Mouse (Mus musculus): ENCODE results near the gene Zfp513. TPM values are rescaled to one million over a fixed set of nuclear protein-coding genes. Genes with fewer than 3 reads are reported as not detected.

Zfp513 gene
- 32.3 and 33.1 TPM in 2 replicates for polyA plus RNA-seq (2012; ENCODE audit: insufficient read depth, insufficient read length, missing spikeins)

DNA sequence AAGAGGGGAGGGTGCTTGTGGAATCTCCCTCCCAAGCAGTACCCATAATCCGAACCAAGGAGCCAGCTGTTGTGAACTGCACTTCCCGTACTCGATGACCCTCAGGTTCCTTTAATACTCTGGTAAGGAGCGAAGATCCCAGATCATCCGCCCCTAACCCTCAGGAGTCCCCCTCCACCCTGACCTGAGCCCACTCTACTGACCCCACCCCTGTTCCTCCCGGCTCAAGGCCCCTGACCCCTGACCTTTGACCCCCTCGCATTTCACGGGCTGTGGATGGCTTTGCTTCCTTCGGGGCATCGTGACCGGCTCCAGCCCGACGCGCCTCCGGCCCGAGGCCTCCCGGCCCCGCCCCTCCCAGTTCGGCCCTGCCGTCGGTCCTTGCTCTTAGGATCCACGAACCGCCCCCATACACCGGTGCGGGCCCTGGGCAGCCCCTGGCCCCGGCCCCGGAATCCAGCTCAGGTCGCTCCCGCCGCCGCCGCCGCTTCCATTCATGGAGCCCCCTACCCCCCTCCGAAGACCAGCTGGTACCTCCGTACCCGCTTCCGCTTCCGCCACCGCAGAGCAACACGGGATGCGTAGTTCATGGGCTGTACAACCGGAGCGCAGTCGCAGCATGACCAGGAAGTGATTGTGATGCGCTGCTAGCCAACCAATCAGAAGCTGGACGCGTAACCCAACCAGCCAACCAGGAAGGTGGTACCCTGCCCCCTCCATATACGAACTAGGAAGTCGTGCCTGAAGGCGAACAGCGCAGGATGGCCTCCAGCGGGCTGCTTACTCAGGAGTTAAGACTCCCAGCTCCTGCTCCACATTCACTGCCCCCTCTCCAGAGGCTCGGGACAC is at the start of gene Zfp513:
TSS of gene Zfp513 (minus strand) at position 562 of the 849 bp plus-strand sequence.
- TF ChIP-seq POLR2A (IDR thresholded peaks at IDR 0.05; ENCODE audit: borderline replicate concordance, low read depth, low read length) (no peak), CTCF (IDR thresholded peaks at IDR 0.05; ENCODE audit: low read depth, low read length) (no peak)
- H3K4me1 ChIP-seq (ENCODE audit: control insufficient read depth, insufficient read depth, low read length): peaks cover 25% of the 10 kb centered on the region
- H3K4me3 ChIP-seq (ENCODE audit: insufficient read depth, low read length): peak within 1 kb of the TSS; percentile 65
- H3K27ac ChIP-seq (ENCODE audit: insufficient read depth, low read depth, low read length): peak within 1 kb of the TSS; percentile 85

DNA sequence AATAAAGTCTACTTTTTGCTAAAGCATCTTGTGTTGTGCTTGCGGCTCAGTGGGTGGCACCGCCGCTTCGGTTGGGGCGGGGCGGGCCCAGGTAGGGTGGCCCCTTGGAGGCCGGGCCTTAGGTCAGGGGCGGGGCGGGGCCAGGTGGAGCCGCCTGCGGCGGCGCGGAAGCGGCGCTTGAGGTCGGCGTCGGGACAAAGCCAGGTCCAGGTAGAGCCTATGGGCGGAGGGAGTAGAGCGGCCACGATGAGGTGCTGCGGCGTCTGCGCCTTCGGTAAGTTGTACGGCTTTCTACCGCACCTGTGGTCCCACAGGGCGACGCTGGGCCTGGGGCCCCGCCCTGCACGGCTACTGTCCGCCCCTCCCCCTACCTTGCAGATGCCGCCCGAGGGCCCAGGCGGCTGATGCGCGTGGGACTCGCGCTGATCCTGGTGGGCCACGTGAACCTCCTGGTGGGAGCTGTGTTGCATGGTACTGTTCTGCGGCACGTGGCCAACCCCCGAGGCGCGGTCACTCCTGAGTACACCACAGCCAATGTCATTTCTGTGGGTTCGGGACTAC is 49.5 kb upstream of the Zfp513 start, which contains the start of gene Krtcap3:
TSS of gene Krtcap3 (plus strand) at position 151 of the 561 bp plus-strand sequence.
- no peak within 1 kb of the TSS for H3K4me3 ChIP-seq (ENCODE audit: insufficient read depth, low read length)
- TF ChIP-seq POLR2A (IDR thresholded peaks at IDR 0.05; ENCODE audit: borderline replicate concordance, low read depth, low read length): no peak
- no peak for TF ChIP-seq CTCF (IDR thresholded peaks at IDR 0.05; ENCODE audit: low read depth, low read length)

DNA sequence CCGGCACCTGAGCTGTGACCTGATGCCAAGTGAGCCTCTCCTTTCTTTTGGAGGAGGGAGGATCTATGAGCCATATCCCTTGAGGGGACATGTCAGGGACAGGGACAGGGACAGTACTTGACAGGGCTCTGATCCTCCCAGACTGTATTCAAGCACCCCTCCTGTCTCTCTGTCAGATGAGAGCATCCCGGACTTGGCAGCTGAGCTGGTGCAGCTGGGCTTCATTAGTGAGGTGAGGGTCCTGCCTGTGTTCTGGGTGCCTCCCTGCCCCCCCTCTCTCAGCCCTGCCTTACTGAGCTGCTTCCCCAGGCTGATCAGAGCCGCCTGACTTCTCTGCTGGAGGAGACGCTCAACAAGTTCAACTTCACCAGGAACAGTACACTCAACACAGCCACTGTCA is 48.6 kb upstream of the Zfp513 start:
- Histone ChIP-seq H3K4me3 (ENCODE audit: insufficient read depth, low read length) (no peak overlapping the region), H3K4me1 (ENCODE audit: control insufficient read depth, insufficient read depth, low read length) (peaks cover 25% of the 10 kb centered on the region), H3K27ac (ENCODE audit: insufficient read depth, low read depth, low read length) (no peak overlapping the region)
- TF ChIP-seq CTCF (IDR thresholded peaks at IDR 0.05; ENCODE audit: low read depth, low read length): no peak
- TF ChIP-seq POLR2A (IDR thresholded peaks at IDR 0.05; ENCODE audit: borderline replicate concordance, low read depth, low read length): no peak

More for the DNA sequence above, 49.5 kb upstream of the Zfp513 start, which contains the start of gene Krtcap3:
- peaks cover 28% of the 10 kb centered on the region for H3K4me1 ChIP-seq (ENCODE audit: control insufficient read depth, insufficient read depth, low read length)
- no peak within 1 kb of the TSS for H3K27ac ChIP-seq (ENCODE audit: insufficient read depth, low read depth, low read length)

DNA sequence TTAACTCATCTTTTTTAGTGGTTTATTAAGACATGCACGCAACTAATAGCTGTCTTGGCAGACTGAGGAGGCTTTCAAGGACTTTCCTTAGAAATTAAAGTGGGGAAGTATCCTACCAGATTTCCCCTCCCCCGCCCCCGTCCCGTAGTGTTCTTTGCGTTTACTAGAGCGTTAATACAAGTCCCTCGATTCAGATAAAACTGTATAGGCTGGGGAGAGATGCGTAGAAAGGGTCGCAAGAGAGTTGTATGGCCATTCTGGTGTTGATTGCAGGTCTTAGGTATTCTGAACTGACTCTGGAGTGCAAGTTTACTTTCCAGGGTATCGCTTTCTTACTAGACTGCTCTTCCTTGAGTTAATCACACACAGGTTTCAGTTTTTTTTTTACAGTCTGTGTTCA is 40.1 kb upstream of the Zfp513 start:
- H3K27ac ChIP-seq (ENCODE audit: insufficient read depth, low read depth, low read length): no peak overlapping the region
- TF ChIP-seq POLR2A (IDR thresholded peaks at IDR 0.05; ENCODE audit: borderline replicate concordance, low read depth, low read length) (no peak), CTCF (IDR thresholded peaks at IDR 0.05; ENCODE audit: low read depth, low read length) (no peak)
- H3K4me3 ChIP-seq (ENCODE audit: insufficient read depth, low read length): peak overlapping the region; percentile 71
- H3K4me1 ChIP-seq (ENCODE audit: control insufficient read depth, insufficient read depth, low read length): peaks cover 8% of the 10 kb centered on the region

DNA sequence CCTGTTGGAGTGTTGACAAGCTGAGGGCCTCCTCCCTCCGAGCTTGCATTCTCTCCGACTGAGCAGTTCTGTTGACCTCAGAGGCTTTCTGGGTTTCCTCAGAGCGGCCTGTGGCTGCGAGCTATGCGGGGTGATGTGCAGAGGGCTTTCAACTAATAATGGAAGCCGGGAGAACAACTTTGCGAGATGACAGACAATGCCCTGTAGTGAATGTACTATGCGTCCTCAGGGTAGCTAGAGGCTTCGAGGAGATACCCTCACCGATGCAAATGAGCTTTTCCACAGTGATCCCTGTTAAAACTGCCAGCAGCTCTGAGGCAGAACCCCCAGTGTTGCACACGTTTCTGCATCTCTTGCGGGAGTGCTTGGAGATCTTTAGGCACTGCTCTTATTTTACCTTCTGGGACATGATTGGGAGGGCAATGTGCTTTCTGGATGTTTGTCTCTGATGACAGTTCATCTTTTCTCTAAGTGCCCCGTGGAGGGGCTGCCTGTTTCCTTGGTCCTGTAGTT is 39.5 kb upstream of the Zfp513 start:
- peak overlapping the region; percentile 71 for H3K4me3 ChIP-seq (ENCODE audit: insufficient read depth, low read length)

DNA sequence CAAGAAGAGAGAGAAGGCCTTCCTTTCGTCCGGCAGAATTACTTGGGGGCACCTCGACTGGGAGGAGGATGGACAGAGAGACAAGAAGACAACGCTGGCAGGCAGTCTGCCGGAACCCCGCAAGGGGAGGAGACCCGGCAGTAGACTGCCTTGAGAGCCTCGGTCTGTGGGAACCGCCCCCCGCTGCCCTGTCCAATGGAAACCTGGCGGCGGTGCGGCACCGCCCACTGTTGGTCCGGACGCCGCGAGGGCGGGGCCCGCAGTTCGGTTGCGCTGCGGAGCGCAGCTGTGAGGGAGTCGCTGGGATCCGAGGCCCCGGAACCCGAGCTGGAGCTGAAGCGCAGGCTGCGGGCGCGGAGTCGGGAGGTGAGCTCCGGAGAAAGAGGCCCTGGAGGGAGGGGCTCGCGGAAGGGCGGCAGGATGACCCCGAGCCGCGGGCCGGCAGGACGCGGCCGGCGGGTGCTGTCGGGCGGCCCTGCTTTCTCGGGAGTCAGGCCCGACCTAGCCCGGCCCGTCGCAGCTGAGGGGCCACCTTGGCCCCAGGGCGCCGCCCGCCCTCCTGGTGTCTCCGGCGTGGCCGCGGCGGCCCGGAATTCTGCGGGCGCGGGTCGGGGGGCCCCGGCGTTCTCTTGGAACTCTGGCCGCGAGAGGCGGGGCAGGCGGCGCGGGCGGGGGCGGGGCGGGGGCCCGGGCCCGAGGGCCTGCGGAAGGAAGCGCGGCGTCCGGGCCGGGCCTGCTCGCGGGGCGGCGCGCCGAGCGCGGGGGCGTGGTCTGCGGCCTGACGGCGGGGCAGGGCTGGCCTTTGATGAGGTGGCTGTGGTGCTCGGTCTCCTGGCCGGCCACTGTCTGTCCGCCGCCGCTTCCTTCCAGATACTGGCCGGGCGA is 38.8 kb upstream of the Zfp513 start, which contains the start of the genes Nrbp1 and Gm9970:
TSS of gene Nrbp1 (plus strand) at position 228 of the 885 bp plus-strand sequence.
TSS of gene Gm9970 (minus strand) at position 596 of the 885 bp plus-strand sequence.
- Histone ChIP-seq H3K27ac (ENCODE audit: insufficient read depth, low read depth, low read length) (peak within 1 kb of the TSS; percentile 93), H3K4me3 (ENCODE audit: insufficient read depth, low read length) (peak within 1 kb of the TSS; percentile 91), H3K4me1 (ENCODE audit: control insufficient read depth, insufficient read depth, low read length) (peaks cover 8% of the 10 kb centered on the region)
- TF ChIP-seq CTCF (IDR thresholded peaks at IDR 0.05; ENCODE audit: low read depth, low read length) (no peak), POLR2A (IDR thresholded peaks at IDR 0.05; ENCODE audit: borderline replicate concordance, low read depth, low read length) (no peak)

More for the DNA sequence above, 39.5 kb upstream of the Zfp513 start:
- peaks cover 8% of the 10 kb centered on the region for H3K4me1 ChIP-seq (ENCODE audit: control insufficient read depth, insufficient read depth, low read length)
- no peak for TF ChIP-seq POLR2A (IDR thresholded peaks at IDR 0.05; ENCODE audit: borderline replicate concordance, low read depth, low read length)
- no peak for TF ChIP-seq CTCF (IDR thresholded peaks at IDR 0.05; ENCODE audit: low read depth, low read length)
- H3K27ac ChIP-seq (ENCODE audit: insufficient read depth, low read depth, low read length): peak overlapping the region; percentile 0; the same call in 1 of the 2 replicates

DNA sequence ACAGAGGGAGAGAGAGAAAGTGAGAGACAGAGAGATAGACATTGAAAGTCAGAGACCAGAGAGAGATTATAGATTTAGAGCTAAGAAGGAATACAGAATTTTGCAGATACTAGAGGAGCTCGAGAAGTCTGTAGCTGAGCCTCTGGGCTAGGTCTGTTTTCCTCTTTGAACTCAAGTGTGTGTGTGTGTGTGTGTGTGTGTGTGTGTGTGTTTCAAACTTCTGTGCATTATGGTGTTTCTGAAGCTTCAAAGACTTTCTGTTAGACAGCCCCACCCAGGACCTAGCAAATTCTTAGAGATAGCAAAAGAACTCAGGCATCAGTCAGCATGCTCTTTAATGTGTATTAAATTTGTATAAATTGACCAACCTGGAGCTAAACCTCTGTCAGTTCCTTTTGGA is 24.5 kb upstream of the Zfp513 start:
- no peak overlapping the region for H3K4me3 ChIP-seq (ENCODE audit: insufficient read depth, low read length)
- no peak overlapping the region for H3K27ac ChIP-seq (ENCODE audit: insufficient read depth, low read depth, low read length)
- peaks cover 12% of the 10 kb centered on the region for H3K4me1 ChIP-seq (ENCODE audit: control insufficient read depth, insufficient read depth, low read length)
- no peak for TF ChIP-seq POLR2A (IDR thresholded peaks at IDR 0.05; ENCODE audit: borderline replicate concordance, low read depth, low read length)
- no peak for TF ChIP-seq CTCF (IDR thresholded peaks at IDR 0.05; ENCODE audit: low read depth, low read length)

DNA sequence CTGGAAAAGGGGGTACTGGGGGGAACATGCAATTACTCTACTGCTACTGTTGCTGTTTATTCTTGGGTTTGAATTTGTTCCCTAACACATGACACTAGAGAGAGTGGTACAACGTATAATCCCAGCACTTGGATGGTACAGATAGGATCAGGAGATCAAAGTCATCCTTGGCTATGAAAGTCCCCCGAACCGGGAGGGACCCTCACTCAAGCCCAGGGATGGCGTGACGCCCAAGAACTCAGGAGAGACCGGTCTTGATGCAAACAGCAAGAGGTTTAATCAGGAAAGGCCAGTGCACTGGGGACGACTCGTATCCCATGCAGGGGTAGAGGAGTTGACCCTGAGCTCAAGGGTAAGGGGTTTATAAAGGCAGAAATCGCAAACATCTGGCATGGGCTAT is 20.6 kb upstream of the Zfp513 start:
- Histone ChIP-seq H3K4me3 (ENCODE audit: insufficient read depth, low read length) (no peak overlapping the region), H3K4me1 (ENCODE audit: control insufficient read depth, insufficient read depth, low read length) (peaks cover 2% of the 10 kb centered on the region; the same call in 1 of the 2 replicates), H3K27ac (ENCODE audit: insufficient read depth, low read depth, low read length) (no peak overlapping the region)
- no peak for TF ChIP-seq CTCF (IDR thresholded peaks at IDR 0.05; ENCODE audit: low read depth, low read length)
- TF ChIP-seq POLR2A (IDR thresholded peaks at IDR 0.05; ENCODE audit: borderline replicate concordance, low read depth, low read length): no peak

Measured in bone marrow macrophage, adult 2 months (primary cell).